Mouse (Mus musculus) megakaryocyte, embryonic 14.5 days (primary cell): ENCODE results near the gene Gse1. TPM values are rescaled to one million over a fixed set of nuclear protein-coding genes. Genes with fewer than 3 reads are reported as not detected.
A peak's percentile ranks its signal among the peaks of the same experiment; 100 is the strongest.

Experiments
- H3K27me3 ChIP-seq: replicated peaks from 2 replicates; pipeline ENCODE3; 2012; ENCODE audit warnings: inconsistent platforms
- H3K36me3 ChIP-seq: replicated peaks from 2 replicates; pipeline ENCODE3; 2012; ENCODE audit warnings: low read length, inconsistent platforms, mixed read lengths
- H3K4me1 ChIP-seq: 2 replicates; pipeline ENCODE4 v1.6.1; 2012; ENCODE audit warnings: inconsistent platforms
- H3K4me3 ChIP-seq: replicated peaks from 2 replicates; pipeline ENCODE3; 2012; ENCODE audit warnings: moderate library complexity, mild to moderate bottlenecking, inconsistent platforms
- H3K9me3 ChIP-seq: 2 replicates; pipeline ENCODE4 v1.6.1; 2012; ENCODE audit warnings: inconsistent platforms
- FLI1 ChIP-seq: IDR thresholded peaks from 2 replicates; pipeline ENCODE4 v1.6.1; 2012; ENCODE audit warnings: low read length, inconsistent platforms, mixed read lengths
- GATA1 ChIP-seq: IDR thresholded peaks from 3 replicates; pipeline ENCODE4 v1.6.1; 2012; ENCODE audit warnings: mixed read lengths, low read length, inconsistent platforms, borderline replicate concordance
- polyA plus RNA-seq: library from polyadenylated mRNA; stranded (reverse); fragments of >175 nt; gene quantifications from 2 replicates; pipeline ENCODE4 v1.2.3, GENCODE M21; 2012; ENCODE audit warnings: low replicate concordance; ENCODE audit not compliant: insufficient read depth

The Gse1 gene
- polyA plus RNA-seq, 1 experiment: 163 TPM

- Histone ChIP-seq H3K4me1 (peaks cover 41% of the 10 kb centered on the region), H3K4me3 (no peak overlapping the region), H3K9me3 (no peaks in the 10 kb centered on the region), H3K27me3 (peaks cover 94% of the 10 kb centered on the region), H3K36me3 (no peaks in the 10 kb centered on the region)
- TF ChIP-seq FLI1 (no peak), GATA1 (no peak)
Observed at GRCm38 (mm10) chr8:120225421-120226151, 2.7 kb upstream of the Gse1 start.

GRCm38 (mm10) chr8:120226700-120227577 is 1.3 kb upstream of the Gse1 start:
- H3K4me3 ChIP-seq: no peak overlapping the region
- peaks cover 52% of the 10 kb centered on the region for H3K4me1 ChIP-seq
- H3K27me3 ChIP-seq: peaks cover 94% of the 10 kb centered on the region
- H3K9me3 ChIP-seq: no peaks in the 10 kb centered on the region
- no peaks in the 10 kb centered on the region for H3K36me3 ChIP-seq
- no peak for TF ChIP-seq FLI1
- TF ChIP-seq GATA1: no peak

- TF ChIP-seq FLI1: no peak
- TF ChIP-seq GATA1: no peak
- Histone ChIP-seq H3K4me1 (peaks cover 52% of the 10 kb centered on the region), H3K4me3 (no peak overlapping the region), H3K36me3 (no peaks in the 10 kb centered on the region), H3K27me3 (peaks cover 94% of the 10 kb centered on the region), H3K9me3 (no peaks in the 10 kb centered on the region)
Observed at GRCm38 (mm10) chr8:120227578-120227876, 729 bp upstream of the Gse1 start.

GRCm38 (mm10) chr8:120228781-120229573 is 721 bp downstream of the Gse1 start:
- no peaks in the 10 kb centered on the region for H3K36me3 ChIP-seq
- peak overlapping the region; percentile 90 for H3K4me3 ChIP-seq
- H3K9me3 ChIP-seq: no peaks in the 10 kb centered on the region
- peaks cover 99% of the 10 kb centered on the region for H3K27me3 ChIP-seq
- TF ChIP-seq FLI1 (no peak), GATA1 (no peak)
- peaks cover 52% of the 10 kb centered on the region for H3K4me1 ChIP-seq

DNA sequence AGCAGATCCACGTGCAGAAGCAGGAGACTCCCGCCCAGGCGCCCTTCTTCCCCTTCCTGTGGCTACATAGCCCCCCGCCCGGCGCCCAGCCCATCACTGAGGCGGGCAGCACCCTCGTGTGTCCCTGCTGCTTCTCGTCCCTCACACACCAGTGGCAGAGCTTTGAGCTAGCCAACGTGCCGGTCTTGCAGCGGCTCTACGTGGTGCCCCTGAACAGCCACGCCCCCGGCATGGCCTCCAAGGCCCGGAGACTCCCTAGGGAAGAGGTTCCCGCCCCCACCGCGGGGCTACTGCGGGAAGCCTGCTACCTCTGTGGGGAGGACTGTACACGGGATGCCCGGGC is 1.3 kb downstream of the Gse1 start:
- no peak for TF ChIP-seq FLI1
- no peak for TF ChIP-seq GATA1
- H3K4me3 ChIP-seq: peak overlapping the region; percentile 90
- H3K36me3 ChIP-seq: no peaks in the 10 kb centered on the region
- peaks cover 54% of the 10 kb centered on the region for H3K4me1 ChIP-seq
- H3K27me3 ChIP-seq: peaks cover 99% of the 10 kb centered on the region
- no peaks in the 10 kb centered on the region for H3K9me3 ChIP-seq

DNA sequence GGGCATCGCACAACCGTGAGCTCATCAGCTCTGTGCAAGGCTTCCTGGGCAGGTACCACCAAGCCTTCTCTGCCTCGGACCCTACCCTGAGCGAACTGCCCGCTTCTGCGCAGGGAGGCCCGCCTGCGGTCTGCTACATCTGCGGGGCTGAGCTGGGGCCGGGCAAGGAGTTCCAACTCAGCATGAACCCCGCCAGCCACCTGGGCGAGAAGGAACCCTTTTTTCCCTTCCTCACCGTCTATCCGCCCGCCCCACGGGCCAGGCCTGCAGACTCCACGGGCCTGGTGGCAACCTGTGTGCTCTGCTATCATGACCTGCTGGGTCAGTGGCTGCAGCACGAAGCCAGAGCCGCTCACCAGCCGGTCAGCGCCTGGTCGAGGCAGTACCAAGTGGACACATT is 1.8 kb downstream of the Gse1 start:
- peak overlapping the region; percentile 90 for H3K4me3 ChIP-seq
- no peaks in the 10 kb centered on the region for H3K36me3 ChIP-seq
- TF ChIP-seq GATA1 (no peak), FLI1 (no peak)
- H3K27me3 ChIP-seq: peaks cover 99% of the 10 kb centered on the region
- H3K4me1 ChIP-seq: peaks cover 50% of the 10 kb centered on the region
- H3K9me3 ChIP-seq: no peaks in the 10 kb centered on the region

DNA sequence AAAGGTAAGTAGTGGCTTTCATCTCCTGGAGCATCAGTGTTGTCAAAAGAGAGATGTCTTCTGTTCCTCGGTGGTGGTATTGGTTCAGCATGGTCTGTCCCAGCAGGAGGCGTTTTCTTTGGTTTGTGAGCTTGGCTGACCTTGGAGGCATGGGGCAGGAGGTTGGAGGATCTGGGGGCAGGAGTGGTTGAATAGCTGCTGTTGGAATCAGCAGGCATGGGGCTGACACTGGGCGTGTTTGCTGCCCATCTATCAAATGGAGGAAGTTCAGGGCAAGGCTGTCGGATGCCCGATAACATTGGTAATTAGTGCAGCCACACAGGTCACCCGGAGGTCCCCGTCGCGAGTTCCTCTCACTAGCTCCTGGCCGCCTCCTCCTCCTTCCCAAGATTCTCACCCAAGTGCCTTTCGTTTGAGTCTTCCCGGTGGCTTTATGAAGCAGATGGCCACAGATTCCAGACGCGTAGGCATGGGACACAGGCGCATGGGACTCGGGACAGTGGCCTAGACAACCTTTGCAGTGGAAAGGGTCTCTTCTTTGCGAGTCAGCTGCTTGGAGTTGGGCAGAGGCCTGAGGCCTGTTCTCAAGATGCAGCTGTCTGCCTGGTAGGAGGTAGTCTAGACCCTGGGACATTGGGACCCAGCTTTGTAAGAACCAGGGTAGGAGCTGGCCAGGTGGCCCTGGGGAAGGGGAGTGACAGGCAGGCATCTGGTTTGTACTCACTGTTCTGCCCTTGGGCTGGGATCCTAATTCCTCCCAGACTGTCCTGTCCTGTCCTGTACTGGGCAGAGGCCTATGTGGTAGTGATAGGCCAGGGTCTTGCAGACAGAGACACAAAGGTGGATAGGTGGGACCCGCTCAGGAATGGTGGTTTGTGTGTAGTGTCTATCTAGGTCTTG is 2.7 kb downstream of the Gse1 start:
- peaks cover 95% of the 10 kb centered on the region for H3K27me3 ChIP-seq
- H3K9me3 ChIP-seq: no peaks in the 10 kb centered on the region
- TF ChIP-seq FLI1: no peak
- no peaks in the 10 kb centered on the region for H3K36me3 ChIP-seq
- peaks cover 41% of the 10 kb centered on the region for H3K4me1 ChIP-seq
- H3K4me3 ChIP-seq: peak overlapping the region; percentile 90

GRCm38 (mm10) chr8:120231870-120232269 is 3.6 kb downstream of the Gse1 start:
- Histone ChIP-seq H3K36me3 (no peaks in the 10 kb centered on the region), H3K4me1 (peaks cover 38% of the 10 kb centered on the region), H3K4me3 (no peak overlapping the region), H3K27me3 (peaks cover 92% of the 10 kb centered on the region), H3K9me3 (peaks cover 5% of the 10 kb centered on the region; the same call in 1 of the 2 replicates)
- TF ChIP-seq FLI1 (no peak), GATA1 (no peak)

GRCm38 (mm10) chr8:120232398-120232797 is 4.1 kb downstream of the Gse1 start:
- no peaks in the 10 kb centered on the region for H3K36me3 ChIP-seq
- H3K27me3 ChIP-seq: peaks cover 92% of the 10 kb centered on the region
- TF ChIP-seq FLI1: no peak
- TF ChIP-seq GATA1: no peak
- peaks cover 8% of the 10 kb centered on the region for H3K9me3 ChIP-seq
- no peak overlapping the region for H3K4me3 ChIP-seq
- H3K4me1 ChIP-seq: peaks cover 38% of the 10 kb centered on the region
